Mouse (Mus musculus) erythroid progenitor cell, adult 5-6 weeks (primary cell): Measurements from ENCODE around the gene Lrig2. TPM values are rescaled to one million over a fixed set of nuclear protein-coding genes. Genes with fewer than 3 reads are reported as not detected.
"Not testable (repeated sequence)": the region's sequence is repeated elsewhere in the genome, so short reads cannot be mapped to it uniquely, and the experiment has no call there.

Experiments used
- ATAC-seq: replicated peaks from 2 replicates; pipeline ENCODE4 v1.8.0; 2016; ENCODE audit warnings: moderate number of reproducible peaks, mild to moderate bottlenecking, moderate TSS enrichment, inconsistent platforms; ENCODE audit not compliant: poor library complexity, low FRiP score, severe bottlenecking
- total RNA-seq, 2 experiments: library from RNA; stranded (forward) in 1 of 2; stranded (reverse) in 1 of 2; fragments of 150-400 nt in 1 of 2; fragments of 186-747, 209-891 nt in 1 of 2; gene quantifications; 2 replicates each; pipeline versions ENCODE4 v1.2.3 to v1.2.4; 2015 to 2017; ENCODE audit warnings: low replicate concordance in 2 of 2

The Lrig2 gene
- total RNA-seq, 2 experiments from 2014 or later, result 12.2 to 23.6 TPM

- no peak for ATAC-seq
Measured at GRCm38 (mm10) chr3:104437576-104437975, 74.1 kb downstream of the Lrig2 start.

- ATAC-seq, result no peak
Measured at GRCm38 (mm10) chr3:104435947-104436346, 75.8 kb downstream of the Lrig2 start.

DNA sequence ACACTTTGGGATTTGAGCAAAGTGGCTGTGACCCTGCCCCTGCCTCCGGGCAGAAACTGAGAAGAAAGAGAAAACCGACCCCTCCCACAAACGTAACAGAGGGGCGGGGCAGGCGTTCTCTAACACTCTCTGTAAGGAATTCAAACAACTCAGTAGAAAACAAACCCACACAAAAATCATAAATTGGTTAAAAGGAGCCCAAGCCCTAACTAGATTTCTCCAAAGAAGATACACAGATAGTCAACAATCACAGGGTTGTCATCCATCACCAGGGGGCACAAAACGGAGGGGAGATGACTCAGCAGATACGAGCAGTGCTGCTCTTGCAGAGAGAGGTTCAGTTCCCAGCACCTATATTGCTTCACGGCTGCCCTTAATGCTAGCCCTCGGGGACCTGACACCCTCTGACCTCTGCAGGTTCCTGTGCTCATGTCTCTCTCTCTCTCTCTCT lies 77.4 kb downstream of the Lrig2 start:
- ATAC-seq, result no peak

- no peak for ATAC-seq
Measured at GRCm38 (mm10) chr3:104432651-104433050, 79.1 kb downstream of the Lrig2 start.

GRCm38 (mm10) chr3:104431848-104432159 lies 79.9 kb downstream of the Lrig2 start:
- ATAC-seq, result no peak

GRCm38 (mm10) chr3:104431156-104431847 lies 80.4 kb downstream of the Lrig2 start:
- no peak for ATAC-seq

DNA sequence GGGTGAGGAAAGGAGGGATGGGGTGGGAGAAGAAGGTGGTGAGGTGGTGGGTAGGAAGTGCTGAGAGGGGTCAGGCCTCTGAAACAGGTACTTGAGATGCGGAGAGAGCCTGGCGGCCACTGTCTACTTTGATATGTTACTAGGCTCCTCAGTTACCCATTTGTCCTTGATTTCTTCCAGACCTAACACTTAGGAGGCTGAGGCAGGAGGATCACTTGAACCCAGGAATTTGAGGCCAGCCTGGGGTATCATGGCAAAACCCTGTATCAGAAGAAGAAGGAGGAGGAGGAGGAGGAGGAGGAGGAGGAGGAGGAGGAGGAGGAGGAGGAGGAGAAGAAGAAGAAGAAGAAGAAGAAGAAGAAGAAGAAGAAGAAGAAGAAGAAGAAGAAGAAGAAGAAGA lies 84.4 kb downstream of the Lrig2 start:
- ATAC-seq, result not testable (repeated sequence)

DNA sequence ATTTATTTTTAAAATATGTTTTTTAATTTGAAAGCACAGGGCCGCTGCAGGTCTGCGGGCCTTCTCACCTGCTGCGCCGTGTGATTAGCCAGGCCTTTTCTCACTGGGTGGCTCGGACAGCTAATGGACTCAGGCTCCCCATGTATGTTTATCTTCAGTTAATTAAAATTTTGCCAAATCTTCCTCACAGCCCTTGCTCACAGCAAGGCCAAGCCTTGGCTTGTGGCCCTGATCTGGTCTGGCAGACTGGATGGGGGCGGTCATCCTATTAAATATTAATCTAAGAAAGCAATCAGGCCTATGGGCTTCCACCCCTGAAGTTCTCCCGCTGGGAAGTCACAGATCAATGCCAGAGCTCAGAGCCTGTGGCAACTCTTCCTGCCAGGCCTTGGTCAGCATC lies 87.4 kb downstream of the Lrig2 start:
- ATAC-seq, result no peak

GRCm38 (mm10) chr3:104420929-104421328 lies 90.8 kb downstream of the Lrig2 start:
- ATAC-seq, result no peak

DNA sequence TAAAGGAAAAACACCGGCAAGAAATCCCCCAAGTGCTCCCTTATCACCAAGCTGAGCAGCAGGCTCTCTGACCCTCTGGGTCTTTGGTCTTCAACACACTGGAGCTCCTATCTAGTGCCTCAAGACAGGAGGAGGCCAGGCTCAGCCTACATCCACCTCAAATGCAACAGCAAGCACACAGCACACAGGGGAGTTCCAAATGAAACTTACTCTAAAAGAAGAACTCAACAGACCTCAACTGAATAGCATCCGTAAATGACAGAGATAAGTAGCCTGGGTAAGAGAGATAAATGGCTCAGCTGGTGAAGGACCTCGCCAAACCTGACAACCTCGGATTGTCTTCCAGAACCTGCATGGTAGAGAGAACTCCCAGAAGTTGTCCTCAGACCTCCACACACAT lies 91.7 kb downstream of the Lrig2 start:
- ATAC-seq, result no peak

DNA sequence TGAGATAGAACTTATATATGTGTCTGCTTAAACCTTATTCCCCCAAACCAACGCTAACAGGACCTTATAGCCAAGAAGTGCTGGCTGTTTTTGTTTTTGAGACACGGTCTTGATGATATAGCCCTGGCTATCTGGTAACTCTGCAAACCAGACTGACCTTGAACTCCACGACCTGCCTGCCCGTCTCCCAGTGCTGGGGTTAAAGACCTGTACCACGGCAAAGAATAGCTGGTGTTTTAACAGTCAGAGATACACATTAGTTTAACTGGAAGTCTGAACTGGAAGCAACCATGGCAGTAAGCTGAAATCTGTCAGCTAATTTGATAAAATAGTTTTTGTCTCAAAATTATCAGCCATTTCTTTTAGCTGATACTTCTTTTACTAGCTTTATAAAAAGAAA lies 94.9 kb downstream of the Lrig2 start:
- no peak for ATAC-seq

DNA sequence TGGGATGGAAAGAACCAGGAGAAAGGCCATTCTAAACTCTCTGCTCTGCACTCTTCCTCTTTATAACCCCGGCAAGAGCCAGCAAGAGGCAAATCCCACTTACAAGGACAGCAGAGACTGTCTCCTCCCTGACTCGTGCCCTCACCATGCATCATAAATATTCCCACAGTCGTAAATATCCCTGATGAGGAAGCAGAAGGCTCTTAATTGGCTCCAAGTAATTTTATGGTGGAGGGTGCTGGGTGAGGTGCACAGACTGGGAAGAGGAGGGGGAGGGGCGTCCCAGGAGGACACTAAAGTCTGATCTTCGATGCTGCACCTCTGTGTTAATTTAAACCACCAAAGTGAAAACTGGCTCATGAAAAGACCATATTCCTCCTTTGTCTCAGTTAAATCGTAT lies 99.2 kb downstream of the Lrig2 start:
- ATAC-seq, result no peak

- ATAC-seq, result no peak
Measured at GRCm38 (mm10) chr3:104407506-104407905, 104.2 kb downstream of the Lrig2 start.

DNA sequence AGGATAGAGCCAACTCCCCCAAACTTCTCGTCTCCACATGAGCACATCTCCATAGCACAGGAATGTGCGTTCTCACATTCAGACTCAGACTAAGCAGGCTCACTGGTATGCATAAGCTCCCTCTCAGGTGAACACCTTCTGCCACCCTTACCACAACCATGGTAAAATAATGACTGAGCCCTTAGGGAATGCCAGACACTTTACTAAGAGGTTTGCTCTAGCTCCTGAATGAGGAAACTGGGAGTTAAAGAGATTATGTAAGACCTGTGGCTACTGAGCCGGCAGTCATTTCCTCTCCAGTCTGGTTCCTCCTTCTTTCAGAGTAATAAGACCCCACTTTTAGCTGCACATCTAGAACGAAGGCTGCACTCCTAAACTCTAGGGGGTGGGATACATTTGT lies 108.1 kb downstream of the Lrig2 start:
- no peak for ATAC-seq

DNA sequence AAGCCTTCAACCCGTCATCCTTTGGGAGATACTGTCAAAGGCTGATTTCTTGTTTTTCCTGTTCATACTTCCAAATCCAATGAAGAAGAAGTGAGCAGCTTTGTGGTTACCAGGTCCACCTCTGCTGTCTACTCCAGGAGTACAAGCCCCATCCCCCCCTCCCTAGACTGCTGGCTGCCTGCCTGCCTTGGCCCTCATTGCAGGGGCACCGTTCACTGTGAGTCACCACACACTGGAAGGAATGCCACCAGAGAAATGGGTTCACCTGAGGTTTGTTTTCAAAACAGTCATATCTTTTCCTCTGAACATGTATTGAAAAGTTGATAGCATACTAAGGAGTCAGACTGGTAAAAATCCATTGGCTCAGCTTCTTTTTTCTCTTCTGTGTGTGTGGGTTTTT lies 110.5 kb downstream of the Lrig2 start:
- ATAC-seq, result no peak

DNA sequence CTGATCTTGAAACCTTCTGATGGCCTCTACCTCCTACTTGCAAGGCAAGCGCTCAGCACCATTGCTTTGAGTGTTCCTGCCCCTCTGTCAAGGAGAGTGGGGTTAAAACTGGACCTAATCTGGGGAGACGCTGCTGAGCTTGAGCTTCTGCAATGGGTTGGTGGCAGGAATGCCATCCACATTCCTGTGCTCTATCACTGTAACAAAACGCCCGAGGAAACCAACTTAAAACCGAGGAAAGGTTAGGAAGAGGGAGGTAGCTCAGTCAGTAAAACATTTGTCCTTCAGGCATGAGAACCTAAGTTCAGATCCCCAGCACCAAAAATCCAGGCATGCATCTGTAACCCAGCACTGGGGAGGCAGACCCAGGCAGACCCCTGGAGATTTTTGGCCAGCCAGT lies 111.6 kb downstream of the Lrig2 start:
- ATAC-seq, result no peak

- ATAC-seq, result no peak
Measured at GRCm38 (mm10) chr3:104399296-104400045, 112.2 kb downstream of the Lrig2 start.

DNA sequence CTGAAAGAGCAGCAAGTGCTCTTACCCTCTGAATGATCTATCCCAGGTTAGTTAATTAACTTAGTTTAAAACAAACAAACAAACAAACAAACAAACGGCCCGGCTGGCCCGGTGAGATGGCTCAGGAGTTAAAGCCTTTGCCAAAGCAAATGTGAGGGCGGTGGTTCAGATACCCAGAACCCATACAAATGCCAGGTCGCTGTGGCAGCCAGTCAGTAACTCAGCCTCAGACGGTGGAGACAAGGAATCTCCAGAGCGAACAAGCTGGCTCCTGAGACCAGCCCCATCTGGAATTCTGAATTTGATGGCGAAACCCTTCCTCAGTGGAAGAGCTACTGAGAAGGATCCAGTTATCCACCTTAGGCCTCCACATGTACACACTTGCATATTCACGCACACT lies 114.4 kb downstream of the Lrig2 start:
- no peak for ATAC-seq

- no peak for ATAC-seq
Measured at GRCm38 (mm10) chr3:104396736-104397081, 115.0 kb downstream of the Lrig2 start.

GRCm38 (mm10) chr3:104396067-104396735 lies 115.5 kb downstream of the Lrig2 start:
- no peak for ATAC-seq

GRCm38 (mm10) chr3:104390072-104390471 lies 121.6 kb downstream of the Lrig2 start:
- no peak for ATAC-seq
